Mouse (Mus musculus) activated CD4-positive, CD25-positive, alpha-beta regulatory T cell, adult 4 months (primary cell): ENCODE measurements around the gene Olfr768. TPM values are rescaled to one million over a fixed set of nuclear protein-coding genes. Genes with fewer than 3 reads are reported as not detected.
"Not testable (repeated sequence)": the region's sequence is repeated elsewhere in the genome, so short reads cannot be mapped to it uniquely, and the experiment has no call there.

Experiments used
- ATAC-seq: one replicate; pipeline ENCODE4 v1.8.0; 2017
- polyA plus RNA-seq, 2 experiments: library from polyadenylated mRNA; unstranded; fragments of 100-300 nt; shearing (Covaris generic); gene quantifications; one replicate each; pipeline ENCODE4 v1.2.1; 2017

Olfr768 gene
- not detected for polyA plus RNA-seq

DNA sequence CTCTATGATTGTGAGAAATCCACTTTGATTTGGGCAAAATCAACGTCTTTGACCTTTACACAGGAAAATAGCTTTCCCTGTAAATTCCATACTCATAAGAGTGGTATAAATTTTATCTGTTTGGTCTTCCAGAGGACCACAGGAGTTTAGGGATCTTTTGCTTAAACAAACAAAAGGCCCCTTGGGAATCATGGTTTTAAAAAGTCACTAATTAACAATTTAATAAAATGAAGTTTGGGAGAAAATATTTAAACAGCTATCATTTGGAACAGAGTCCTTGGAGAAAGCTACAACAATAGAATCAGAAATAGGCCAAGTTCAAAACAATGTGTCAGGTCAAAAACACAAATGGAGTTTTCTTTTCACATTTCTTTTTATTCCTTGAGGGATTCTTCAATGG lies at the start of gene Olfr768:
TSS of gene Olfr768 (minus strand) at position 101 of the 400 bp plus-strand sequence.
- no peak for ATAC-seq

DNA sequence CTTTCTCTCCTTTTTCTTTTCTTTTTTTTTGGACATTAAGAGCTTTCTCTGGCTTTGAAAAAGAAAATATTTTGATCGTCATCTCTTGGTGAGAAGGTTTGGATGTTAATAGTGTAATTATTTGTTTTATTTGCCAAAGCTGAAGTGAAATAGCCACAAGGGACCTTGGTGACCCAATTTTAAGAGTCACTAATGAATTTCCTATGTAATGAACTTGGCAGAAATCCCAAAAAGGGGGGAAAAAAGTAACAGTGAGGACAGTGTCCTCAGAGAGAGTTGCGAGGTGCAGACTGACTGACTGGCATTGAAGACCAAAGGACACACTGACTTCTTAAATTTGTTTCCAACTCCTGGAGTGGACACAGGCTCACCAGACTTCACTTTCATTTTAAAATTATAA lies 39.7 kb upstream of the Olfr768 start, which contains the start of gene Olfr770:
TSS of gene Olfr770 (minus strand) at position 101 of the 400 bp plus-strand sequence.
- no peak for ATAC-seq

DNA sequence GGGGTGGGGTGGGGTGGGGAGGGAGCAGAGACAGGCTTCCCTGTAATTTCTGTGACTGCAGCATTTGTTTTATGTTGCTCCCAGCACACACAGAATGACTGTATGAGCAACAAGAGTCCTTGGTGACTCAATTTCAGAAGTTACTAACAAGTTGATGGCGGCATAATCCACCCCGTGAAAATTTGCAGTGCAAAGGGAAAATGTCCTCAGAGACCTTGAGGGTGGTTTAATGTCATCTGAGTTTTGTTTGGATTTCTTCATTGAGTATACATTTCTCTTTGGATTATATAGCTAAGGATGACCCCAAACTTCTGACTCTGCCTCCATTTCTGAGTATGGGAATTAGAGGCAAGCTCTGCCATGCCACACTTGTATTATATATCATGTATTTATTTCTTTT lies 18.6 kb upstream of the Olfr768 start, which contains the start of gene Olfr769:
TSS of gene Olfr769 (minus strand) at position 101 of the 400 bp plus-strand sequence.
- no peak for ATAC-seq

DNA sequence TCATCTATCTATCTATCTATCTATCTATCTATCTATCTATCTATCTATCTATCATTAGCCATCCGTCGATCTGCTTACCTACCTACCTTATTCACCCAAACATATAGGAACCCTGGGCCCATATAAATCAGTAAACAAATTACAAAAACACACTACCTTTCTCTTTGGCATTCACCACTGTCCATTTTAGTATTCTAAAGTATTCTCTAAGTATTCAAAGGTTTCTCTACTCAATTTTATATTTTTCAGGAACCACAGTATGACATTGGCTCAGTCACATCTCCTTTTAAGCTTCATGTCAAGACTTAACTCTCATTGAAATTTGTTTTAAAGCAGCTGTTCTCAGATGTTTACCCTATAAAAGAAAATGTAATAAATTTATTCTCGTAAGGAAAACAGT lies 16.0 kb upstream of the Olfr768 start:
- no peak for ATAC-seq

DNA sequence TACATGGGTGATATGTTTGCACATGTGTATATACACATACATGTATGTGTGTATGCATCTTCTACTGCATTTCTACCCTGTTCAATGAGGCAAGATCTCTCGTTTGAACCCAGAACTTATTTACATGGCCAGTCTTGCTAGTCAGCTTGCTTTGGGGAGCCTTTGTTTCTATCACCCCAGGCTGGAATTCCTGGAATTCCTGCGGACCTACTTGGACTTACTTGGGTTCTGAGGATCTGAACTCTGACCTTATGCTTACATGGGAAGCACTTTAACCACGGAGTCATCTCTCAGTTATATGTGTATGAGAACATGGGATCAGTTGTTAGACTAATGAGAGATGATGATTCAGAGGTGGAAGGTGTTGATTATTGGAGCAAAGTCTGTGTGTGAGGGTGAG lies 2.1 kb upstream of the Olfr768 start:
- no peak for ATAC-seq

DNA sequence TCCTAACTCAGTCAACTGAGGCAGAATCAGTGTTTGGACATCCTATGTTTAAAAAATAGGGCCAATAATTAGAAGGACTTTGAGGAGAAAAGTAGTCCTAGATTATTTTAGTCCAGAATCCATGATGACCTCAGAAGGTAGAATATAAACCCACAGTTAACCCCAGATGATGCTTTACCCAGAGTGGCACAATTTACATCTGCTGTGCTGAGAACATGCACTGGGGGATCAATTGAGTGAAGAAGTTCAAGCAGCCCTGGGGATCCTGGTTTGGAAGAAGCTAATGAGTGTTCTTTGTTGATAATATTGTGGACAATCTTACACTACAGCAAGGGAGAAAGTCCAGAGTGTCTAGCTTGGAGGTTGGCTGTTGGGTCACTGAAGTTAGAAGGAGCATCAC lies 16.4 kb downstream of the Olfr768 start, which contains the start of gene Olfr767:
TSS of gene Olfr767 (minus strand) at position 101 of the 400 bp plus-strand sequence.
- not testable (repeated sequence) for ATAC-seq

DNA sequence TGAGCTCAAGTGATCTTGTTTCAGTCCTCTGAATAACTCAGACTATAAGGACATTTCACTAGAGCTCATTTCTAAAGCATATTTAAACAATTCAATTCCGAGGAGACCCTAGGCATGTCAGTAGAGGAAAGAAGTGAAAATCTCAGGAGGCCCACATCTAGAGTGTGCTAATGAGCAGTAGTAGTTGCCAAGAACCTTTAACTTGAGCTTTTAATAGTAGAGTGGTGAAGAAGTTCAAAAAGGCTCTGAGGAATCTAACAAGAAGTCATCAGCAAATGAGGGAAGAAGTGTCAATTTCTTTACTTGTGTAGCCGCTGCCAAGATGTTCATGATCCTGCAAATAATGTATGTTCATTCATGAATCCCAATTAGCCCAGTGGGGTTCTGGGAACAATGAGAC lies 30.3 kb downstream of the Olfr768 start, which contains the start of gene Olfr766-ps1:
TSS of gene Olfr766-ps1 (minus strand) at position 101 of the 400 bp plus-strand sequence.
- no peak for ATAC-seq

DNA sequence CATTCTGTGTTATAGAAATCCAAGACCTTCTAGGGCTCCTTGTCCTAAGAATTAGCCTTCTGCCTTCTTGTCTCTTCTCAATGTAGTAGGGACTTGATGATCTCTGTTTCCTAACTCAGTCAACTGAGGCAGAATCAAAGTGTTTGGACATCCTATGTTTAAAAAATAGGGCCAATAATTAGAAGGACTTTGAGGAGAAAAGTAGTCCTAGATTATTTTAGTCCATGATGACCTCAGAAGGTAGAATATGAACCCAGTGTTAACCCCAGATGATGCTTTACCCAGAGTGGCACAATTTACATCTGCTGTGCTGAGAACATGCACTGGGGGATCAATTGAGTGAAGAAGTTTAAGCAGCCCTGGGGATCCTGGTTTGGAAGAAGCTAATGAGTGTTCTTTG lies 49.3 kb downstream of the Olfr768 start, which contains the start of gene Olfr765:
TSS of gene Olfr765 (minus strand) at position 101 of the 400 bp plus-strand sequence.
- not testable (repeated sequence) for ATAC-seq

Other genes with a start within 250 kb of the Olfr768 start
- 1 to 10 TPM; 5.0 to 5.6 TPM for gene Gdf11, start 207.7 kb downstream of the Olfr768 start, polyA plus RNA-seq
- under 1 TPM; 0.69 to 0.92 TPM for gene Cd63, start 198.4 kb downstream of the Olfr768 start, polyA plus RNA-seq
- 1 to 10 TPM; 5.7 to 8.9 TPM for gene Rdh5, start 176.5 kb downstream of the Olfr768 start, polyA plus RNA-seq
- gene Bloc1s1, start 175.3 kb downstream of the Olfr768 start, polyA plus RNA-seq: 100 to 1,000 TPM; 218 to 252 TPM
- gene Itga7, start 165.6 kb downstream of the Olfr768 start, polyA plus RNA-seq: 1 to 10 TPM; 2.9 to 6.1 TPM
- gene Mettl7b, start 138.4 kb downstream of the Olfr768 start, polyA plus RNA-seq: not detected
- not detected for gene Olfr9, start 109.9 kb downstream of the Olfr768 start, polyA plus RNA-seq
- not detected for gene Olfr763, start 88.6 kb downstream of the Olfr768 start, polyA plus RNA-seq
- gene Olfr764-ps1, start 59.5 kb downstream of the Olfr768 start, polyA plus RNA-seq: not detected
- not detected for gene Olfr765, start 49.4 kb downstream of the Olfr768 start, polyA plus RNA-seq
- not detected for gene Olfr766-ps1, start 30.4 kb downstream of the Olfr768 start, polyA plus RNA-seq
- gene Olfr767, start 16.5 kb downstream of the Olfr768 start, polyA plus RNA-seq: under 1 TPM in 1 of 2 experiments, not detected in 1; 0.09 TPM
- gene Olfr769, start 18.5 kb upstream of the Olfr768 start, polyA plus RNA-seq: under 1 TPM in 1 of 2 experiments, not detected in 1; 0.21 TPM
- not detected for gene Olfr770, start 39.6 kb upstream of the Olfr768 start, polyA plus RNA-seq
- gene Olfr771, start 65.4 kb upstream of the Olfr768 start, polyA plus RNA-seq: not detected
- gene Olfr772, start 78.5 kb upstream of the Olfr768 start, polyA plus RNA-seq: not detected
- not detected for gene Olfr773, start 88.0 kb upstream of the Olfr768 start, polyA plus RNA-seq
- gene Olfr774, start 136.8 kb upstream of the Olfr768 start, polyA plus RNA-seq: not detected
- not detected for gene Olfr775, start 149.0 kb upstream of the Olfr768 start, polyA plus RNA-seq
- not detected for gene Olfr776, start 159.8 kb upstream of the Olfr768 start, polyA plus RNA-seq
- gene Olfr777, start 172.1 kb upstream of the Olfr768 start, polyA plus RNA-seq: not detected
- gene Olfr780, start 218.7 kb upstream of the Olfr768 start, polyA plus RNA-seq: under 1 TPM in 1 of 2 experiments, not detected in 1; 0.33 TPM
- gene Olfr781, start 229.5 kb upstream of the Olfr768 start, polyA plus RNA-seq: not detected
- not detected for gene Olfr782, start 249.5 kb upstream of the Olfr768 start, polyA plus RNA-seq